In the genomic region with DNA sequence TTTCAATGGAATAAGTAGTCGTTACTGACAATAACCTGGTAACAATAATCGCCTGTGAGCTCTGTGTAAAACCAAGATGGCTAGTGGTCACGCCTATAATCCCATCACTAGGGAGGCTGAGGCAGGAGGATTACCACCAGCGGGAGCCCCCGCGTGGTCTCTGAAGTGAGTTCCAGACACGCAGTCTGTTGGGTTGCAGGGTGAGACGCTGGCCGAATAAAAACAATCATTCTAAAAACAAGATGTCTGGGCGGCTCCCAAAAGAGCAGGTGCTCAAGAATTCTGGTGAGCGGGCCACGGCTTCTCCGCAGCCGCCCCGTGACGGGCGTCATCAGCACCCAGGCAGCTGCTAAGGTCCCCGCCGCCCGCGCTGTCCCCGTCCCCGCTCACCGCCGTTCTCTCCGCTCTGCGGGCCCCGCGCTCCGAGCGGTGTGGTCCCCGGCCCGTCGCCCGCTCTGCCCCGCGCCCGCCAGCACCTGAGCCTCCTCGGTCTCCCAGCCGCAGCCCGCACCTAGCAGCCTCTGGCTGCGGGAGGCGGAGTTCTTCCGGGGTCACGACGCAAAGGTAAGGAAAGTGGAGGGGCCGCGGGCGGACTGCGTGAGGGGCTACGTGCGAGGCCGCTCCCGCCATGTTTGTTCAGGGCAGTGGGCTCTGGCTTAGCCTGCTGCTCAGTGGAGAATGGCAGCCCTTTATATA, we compare ENCODE assay signal across 8 mouse cellular contexts. TPM values are rescaled to one million over a fixed set of nuclear protein-coding genes. Genes with fewer than 3 reads are reported as not detected.
DNase-seq lines count a peak whose midpoint lies in the region; ATAC-seq and TF ChIP-seq lines count a peak whose summit lies in the region.

A gene (minus strand): TSS at position 546 of the 696 bp plus-strand sequence.

- ATAC-seq in G1E (ENCODE audit: extremely low read depth, insufficient number of reproducible peaks, low FRiP score, poor library complexity, severe bottlenecking): peak; percentile 84
- ATAC-seq in frontal cortex, adult (ENCODE audit: low TSS enrichment): peak; percentile 94
- ATAC-seq in neutrophil, adult 5-6 weeks (ENCODE audit: extremely low read depth, insufficient number of reproducible peaks, low FRiP score, poor library complexity, severe bottlenecking): peak; percentile 63

- 2% methylated on average over 54 of the region's 54 CpGs for WGBS in lung, adult 2 months

- peak; percentile 40; the same call in 1 of the 2 replicates for TF ChIP-seq POLR2A in lung, adult 2 months (IDR thresholded peaks at IDR 0.05; ENCODE audit: borderline replicate concordance, extremely low read depth, low read depth, low read length)

- peaks cover 11% of the 10 kb centered on the region for H3K4me1 ChIP-seq in G1E (ENCODE audit: insufficient read depth, low read depth, low read length)
- peaks cover 4% of the 10 kb centered on the region; the same call in 1 of the 2 replicates for H3K4me1 ChIP-seq in lung, adult 2 months (ENCODE audit: control insufficient read depth, insufficient read depth, low read length)

- peak within 1 kb of the TSS; percentile 79 for H3K4me3 ChIP-seq in G1E (ENCODE audit: low read depth, low read length)
- H3K4me3 ChIP-seq in lung, adult 2 months (replicated peaks; ENCODE audit: extremely low read depth, low read depth, low read length): peak within 1 kb of the TSS; percentile 64

- H3K9me3 ChIP-seq in G1E (replicated peaks): no peaks in the 10 kb centered on the region

- H3K27me3 ChIP-seq in G1E (ENCODE audit: insufficient read depth, low read length): no peaks in the 10 kb centered on the region

- TF ChIP-seq CTCF in G1E (IDR thresholded peaks at IDR 0.05; ENCODE audit: low read depth, low read length): no peak
- no peak for TF ChIP-seq CTCF in lung, adult 2 months (IDR thresholded peaks at IDR 0.05; ENCODE audit: insufficient read depth, low read length)

- peak; percentile 50 for DNase-seq in G1E (ENCODE audit: low spot score)
- peak; percentile 85 for DNase-seq in cerebellum, adult 9-10 months
- DNase-seq in heart, postnatal 4 days: peak; percentile 82
- peak; percentile 76 to 81 for DNase-seq in layer of hippocampus, adult 8-10 months (ENCODE audit: low spot score in 2 of 2)
- DNase-seq in lung, adult 2 months: peak; percentile 69
- peak; percentile 83 for DNase-seq in testis, postnatal 10 days (ENCODE audit: low spot score)

- peaks cover 34% of the 10 kb centered on the region for H3K36me3 ChIP-seq in G1E (replicated peaks)

RNA-seq across cellular contexts. Expression of the gene that starts here (rescaled TPM):
- total RNA-seq in G1E (2014; fragmentation: Nextera tagmentation) (55.7 and 59.3 TPM in 2 replicates), G1E (2017) (25.9 and 28.6 TPM in 2 replicates)
- 26.6 and 38.4 TPM in 2 replicates for polyA plus RNA-seq in G1E (2012)
- total RNA-seq in heart, postnatal 4 days (2021): 10 to 100 TPM; 17.2 to 17.7 TPM
- 10 to 100 TPM; 75.1 to 84.2 (median 76.2) TPM for total RNA-seq in layer of hippocampus, adult 8-10 months (2022)
- polyA plus RNA-seq in lung, adult 2 months (2012; rRNA removed): 9.5 and 11.6 TPM in 2 replicates
- total RNA-seq in neutrophil, adult 5-6 weeks (2017): 20.9 and 23.4 TPM in 2 replicates

Comparison
In these comparisons a context has a peak if more than half of its experiments do, and no peak if none do; other contexts are left out.
1. Peak in every context shown above with its lines: DNase-seq, ATAC-seq and H3K4me3 ChIP-seq.